Mouse (Mus musculus) spleen, adult 2 months (tissue): ENCODE data around the gene Ftsj1.

Experiments used
- CTCF ChIP-seq: fragments of 200-500 bp; IDR thresholded peaks from 2 replicates; pipeline ENCODE4 v1.5.1; 2011; ENCODE audit warnings: mild to moderate bottlenecking, inconsistent platforms; ENCODE audit not compliant: insufficient read depth, insufficient read length, insufficient replicate concordance; ENCODE audit errors: extremely low read depth
- POLR2A ChIP-seq: fragments of 200-500 bp; IDR thresholded peaks from 2 replicates; pipeline ENCODE4 v1.6.1; 2011; ENCODE audit warnings: low read depth, low read length, inconsistent platforms

DNA sequence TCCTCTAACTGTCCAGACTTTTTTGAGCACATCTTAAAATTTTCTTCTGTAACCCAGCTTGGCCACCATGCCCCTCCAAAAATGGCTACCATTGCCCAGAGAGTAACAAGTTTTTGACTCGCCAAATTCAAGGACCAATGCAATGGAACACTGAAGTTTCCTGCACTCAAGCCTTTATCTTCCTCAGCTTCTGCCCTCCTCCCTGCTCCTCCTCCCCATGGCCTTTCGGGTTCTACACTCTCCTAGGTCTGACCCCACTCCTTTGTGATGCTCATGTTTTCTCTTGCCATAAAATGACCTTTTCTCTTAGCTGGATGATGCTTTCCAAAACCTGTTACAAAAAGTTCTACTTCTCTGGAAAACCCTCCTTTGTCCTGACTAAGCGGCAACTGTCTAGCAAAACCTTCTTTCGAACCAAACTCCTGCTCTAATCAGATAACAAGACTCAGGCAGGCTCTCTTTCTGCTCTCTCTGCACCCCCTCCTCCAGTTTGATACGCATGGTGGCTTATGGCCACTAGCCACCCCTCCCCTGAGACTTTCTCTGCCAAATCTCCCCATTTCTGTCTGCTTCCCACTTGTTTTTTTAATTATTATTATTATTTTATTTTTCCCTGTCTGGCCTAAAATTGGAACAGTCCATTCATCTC, 11.1 kb upstream of the Ftsj1 start:
- TF ChIP-seq CTCF (no peak), POLR2A (no peak)
